Mouse (Mus musculus) thymus, postnatal 0 days (tissue): ENCODE measurements at regions not wholly inside any gene's neighbourhood (a gene's known extent, or its start where the extent isn't known, plus 50 kb on each side); places are given as distances from the start of the nearest gene placed in this dataset.

Source experiments
- DNase-seq: peaks from one replicate; pipeline ENCODE4 v3.0.0-alpha.2; 2015; ENCODE audit warnings: low spot score

DNA sequence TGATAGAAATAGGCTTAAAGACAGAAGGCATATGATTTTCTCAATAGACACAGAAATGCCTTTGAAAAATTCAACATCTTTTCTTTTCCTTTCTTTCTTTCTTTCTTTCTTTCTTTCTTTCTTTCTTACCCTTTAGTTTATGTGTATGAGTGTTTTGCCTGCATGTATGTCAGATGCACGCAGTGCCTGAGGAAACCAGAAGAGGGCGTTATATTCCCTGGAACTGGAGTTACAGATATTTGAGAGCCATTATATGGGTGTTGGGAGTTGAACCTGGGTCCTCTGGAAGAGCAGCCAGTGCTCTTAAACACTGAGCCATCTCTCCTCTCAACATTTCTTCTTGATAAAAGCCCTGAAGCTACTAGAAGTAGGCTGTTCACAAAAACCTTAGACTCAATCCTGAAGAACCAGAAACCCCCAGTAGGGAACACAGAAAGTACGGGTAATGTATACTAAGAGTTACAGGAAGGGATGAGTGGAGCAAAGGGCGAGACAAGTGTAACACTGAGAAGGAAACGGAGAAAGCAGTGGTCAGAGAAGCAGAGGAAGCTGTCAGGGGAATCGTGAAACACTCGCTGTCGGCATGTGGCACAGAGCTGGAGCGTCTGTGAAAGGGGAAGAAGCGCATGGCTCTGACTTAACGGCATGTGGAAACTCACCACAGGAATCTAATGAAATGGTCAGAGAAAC, 2253.4 kb downstream of the 4930444P10Rik start:
- DNase-seq = no peak

- no peak for DNase-seq
Measured at GRCm38 (mm10) chr1:13834860-13835840, 2258.0 kb downstream of the 4930444P10Rik start.

- DNase-seq = no peak
Measured at GRCm38 (mm10) chr1:13807786-13808185, 2285.3 kb downstream of the 4930444P10Rik start.

DNA sequence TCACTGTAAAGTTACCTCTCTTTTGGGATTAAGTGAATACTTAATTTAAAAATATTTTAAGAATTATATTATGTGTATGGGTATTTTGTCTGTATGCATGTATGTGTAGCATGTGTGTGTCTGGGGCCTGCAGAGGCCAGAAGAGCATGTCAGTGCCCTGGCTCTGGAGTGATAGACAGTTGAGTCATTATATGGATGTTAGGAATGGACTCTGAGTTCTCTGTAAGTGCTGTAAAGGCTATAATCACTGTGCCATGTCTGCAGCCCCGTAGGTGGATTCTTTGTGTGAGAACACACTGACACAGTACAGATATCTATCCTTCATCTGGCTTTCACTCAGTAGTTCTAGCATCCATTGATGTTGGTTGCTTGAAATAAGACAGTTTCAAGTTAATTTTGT, 2292.7 kb downstream of the 4930444P10Rik start:
- no peak for DNase-seq

GRCm38 (mm10) chr1:13798848-13799247, 2294.3 kb downstream of the 4930444P10Rik start:
- DNase-seq = no peak

DNA sequence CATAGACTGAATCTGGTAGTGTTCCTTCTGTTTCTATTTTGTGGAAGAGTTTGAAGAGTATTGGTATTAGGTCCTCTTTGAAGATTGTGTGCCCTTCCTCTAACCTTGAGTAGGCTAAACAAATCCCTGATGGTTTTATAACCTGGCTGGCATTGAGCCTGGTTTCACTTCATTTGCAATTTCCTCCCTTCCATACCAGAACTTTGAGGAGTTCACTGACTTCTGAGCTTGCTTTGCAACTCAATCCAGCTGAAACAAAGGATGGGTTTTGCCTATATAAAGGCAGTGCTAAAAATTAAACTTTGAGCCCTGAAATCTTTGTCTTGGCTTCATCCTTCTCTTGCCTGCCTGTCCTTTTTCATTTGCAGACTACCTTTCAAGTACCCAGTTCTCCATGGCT, 2297.9 kb downstream of the 4930444P10Rik start:
- DNase-seq = no peak

DNA sequence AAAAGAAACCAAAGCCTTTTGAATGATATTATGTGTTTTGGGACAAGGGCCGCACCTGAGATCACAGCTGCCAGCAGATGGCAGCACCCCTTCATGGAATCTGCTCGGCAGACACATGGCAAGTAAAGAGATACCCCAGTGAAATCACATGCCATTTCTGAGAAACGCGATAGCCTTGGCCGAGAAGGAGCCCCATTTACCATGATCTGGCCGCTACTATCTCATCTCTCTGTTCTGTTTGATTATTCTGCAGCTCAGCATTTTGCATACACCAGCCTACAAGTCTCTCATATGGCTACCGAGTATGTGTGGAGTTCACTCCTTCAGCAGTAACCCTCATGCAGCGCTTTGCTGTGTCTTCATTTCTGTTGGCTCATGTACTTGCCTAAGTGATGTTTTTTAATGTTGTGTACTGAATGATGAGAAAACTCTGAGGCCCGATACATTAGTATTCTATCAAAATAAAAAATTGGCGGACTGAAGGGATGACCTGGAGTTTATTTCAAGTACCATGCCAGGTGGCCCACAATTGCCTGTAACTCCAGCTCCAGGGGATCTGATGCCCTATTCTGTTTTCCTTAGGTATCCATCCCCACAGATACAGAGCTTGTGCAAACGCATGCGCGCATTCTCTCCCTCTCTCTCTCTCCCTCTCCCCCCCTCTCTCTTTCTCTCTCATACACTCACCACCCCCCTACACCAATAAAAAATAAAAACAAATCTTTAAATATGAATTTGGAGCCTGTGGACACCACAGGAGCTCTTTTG, 2303.6 kb downstream of the 4930444P10Rik start:
- DNase-seq = peak; percentile 55

DNA sequence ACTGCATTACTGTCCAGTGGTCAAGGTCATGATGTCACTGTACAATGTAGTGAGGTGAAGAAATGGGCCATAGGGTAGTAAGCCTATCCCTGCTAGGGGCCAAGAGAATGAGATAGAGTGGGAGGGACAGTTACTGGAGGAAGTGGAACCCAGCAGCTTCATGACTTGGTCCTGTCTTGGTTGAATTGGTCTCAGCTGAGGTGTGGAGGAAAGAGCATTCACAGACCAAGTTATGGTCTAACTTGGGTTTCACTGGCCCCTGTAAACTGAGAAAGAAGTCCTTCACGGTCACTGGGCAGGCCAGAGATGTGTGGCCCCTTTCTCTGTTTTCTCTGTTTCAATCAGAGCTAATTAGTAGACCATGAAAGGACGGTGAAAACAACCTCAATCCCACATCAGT, 2306.1 kb downstream of the 4930444P10Rik start:
- DNase-seq = no peak

GRCm38 (mm10) chr1:13784396-13784795, 2308.7 kb downstream of the 4930444P10Rik start:
- peak; percentile 73 for DNase-seq

DNA sequence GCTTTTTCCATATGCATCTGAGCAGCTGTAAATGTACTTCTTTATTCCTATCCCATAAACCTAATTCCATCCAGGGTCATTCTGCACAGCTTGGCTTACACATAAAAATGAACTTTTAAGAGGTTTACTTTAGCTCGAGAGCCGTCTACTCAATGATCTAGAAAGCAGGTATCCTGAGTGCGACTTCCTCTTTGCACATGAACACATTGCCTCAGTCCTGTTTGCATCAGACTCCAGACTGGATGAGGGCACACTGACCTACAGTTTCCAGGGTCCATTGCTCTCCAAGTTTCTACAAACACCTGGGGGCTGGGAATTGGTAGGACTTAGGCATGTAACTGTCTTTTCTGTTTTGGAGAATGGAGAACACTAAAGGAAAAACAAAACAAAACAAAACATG, 2310.5 kb downstream of the 4930444P10Rik start:
- DNase-seq = no peak

GRCm38 (mm10) chr1:13772106-13772505, 2321.0 kb downstream of the 4930444P10Rik start:
- no peak for DNase-seq

GRCm38 (mm10) chr1:13771014-13771463, 2322.1 kb downstream of the 4930444P10Rik start:
- no peak for DNase-seq

DNA sequence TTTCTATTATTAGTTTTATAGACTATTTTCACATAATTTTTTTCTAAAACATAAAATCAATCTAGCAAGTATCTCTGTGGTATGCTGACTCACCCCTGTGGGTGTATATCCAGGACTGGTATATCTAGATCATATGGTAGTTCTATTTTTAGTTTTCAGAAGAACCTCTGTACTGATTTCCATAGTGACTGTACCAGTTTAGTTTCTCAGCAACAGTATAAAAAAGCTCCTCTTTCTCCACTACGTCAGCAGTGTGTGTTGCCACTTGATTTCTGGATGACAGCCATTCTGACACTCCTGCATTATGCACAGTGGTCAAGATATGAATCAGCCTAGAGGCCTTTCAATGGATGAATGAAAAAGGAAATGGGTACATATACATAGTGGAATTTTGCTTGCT, 2338.6 kb downstream of the A830018L16Rik start:
- no peak for DNase-seq

DNA sequence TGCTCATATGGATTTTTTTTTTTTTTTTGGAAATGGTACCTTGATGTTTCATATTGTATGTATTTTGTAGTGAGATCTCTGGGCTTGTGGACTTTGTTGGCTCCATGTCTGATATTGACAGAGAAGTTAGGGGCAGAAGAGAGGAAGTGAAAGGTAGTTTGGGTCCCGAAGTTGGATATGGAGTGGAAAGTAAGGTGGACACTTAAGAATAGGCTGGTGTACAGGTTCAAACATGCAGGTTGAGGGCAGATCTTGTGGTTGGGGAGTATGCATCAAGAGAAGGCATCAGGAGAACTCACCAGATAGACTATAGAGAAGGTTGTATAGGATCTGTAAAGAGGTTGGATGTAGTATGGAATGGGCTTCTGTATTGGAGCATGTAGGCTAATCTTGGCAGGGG, 2337.5 kb downstream of the A830018L16Rik start:
- no peak for DNase-seq
